Mouse (Mus musculus): Measurements from ENCODE around the gene Prr14. TPM values are rescaled to one million over a fixed set of nuclear protein-coding genes. Genes with fewer than 3 reads are reported as not detected.
"Not testable (repeated sequence)": the region's sequence is repeated elsewhere in the genome, so short reads cannot be mapped to it uniquely, and the experiment has no call there.

Prr14 gene
- total RNA-seq, 2 experiments from 2014 or later: 27.1 to 27.4 TPM

GRCm38 (mm10) chr7:127470743-127471645 lies 11.6 kb downstream of the Prr14 start:
- intact Hi-C loops (cut with DNase I): loop anchor here (2.0 to 5.0 kb wide), 2 partner anchors 22 to 64 kb away; partner anchors contain the start of genes Zfp689 and Zfp764

GRCm38 (mm10) chr7:127471646-127472010 lies 12.2 kb downstream of the Prr14 start:
- no peak for DNase-seq
- intact Hi-C loops (cut with DNase I): loop anchor here (2.0 to 5.0 kb wide), 2 partner anchors 23 to 64 kb away; partner anchors contain the start of genes Zfp689 and Zfp764

More at GRCm38 (mm10) chr7:127470743-127471645, 11.6 kb downstream of the Prr14 start:
- peak; percentile 95 for DNase-seq

GRCm38 (mm10) chr7:127472060-127472459 lies 12.6 kb downstream of the Prr14 start:
- intact Hi-C loops (cut with DNase I): loop anchor here (5.0 kb wide), 1 partner anchor 65 kb away; the partner anchor contains the start of gene Zfp764

GRCm38 (mm10) chr7:127473705-127474104 lies 14.3 kb downstream of the Prr14 start:
- no peak for DNase-seq
- intact Hi-C loops (cut with DNase I): loop anchor here (5.0 kb wide), 1 partner anchor 66 kb away; the partner anchor contains the start of gene Zfp764

More at GRCm38 (mm10) chr7:127472060-127472459, 12.6 kb downstream of the Prr14 start:
- peak in 1 of 2 experiments; percentile 35 for DNase-seq

- intact Hi-C loops (cut with DNase I): loop anchor here (5.0 kb wide), 1 partner anchor 67 kb away; the partner anchor contains the start of gene Zfp764
- DNase-seq: no peak
Observed at GRCm38 (mm10) chr7:127474378-127475070, 15.1 kb downstream of the Prr14 start.

GRCm38 (mm10) chr7:127475186-127475740 lies 15.9 kb downstream of the Prr14 start:
- intact Hi-C loops (cut with DNase I): no loop called here
- no peak for DNase-seq

- no peak for DNase-seq
- intact Hi-C loops (cut with DNase I): no loop called here
Observed at GRCm38 (mm10) chr7:127476336-127476735, 16.9 kb downstream of the Prr14 start.

GRCm38 (mm10) chr7:127476855-127477254 lies 17.4 kb downstream of the Prr14 start:
- no peak for DNase-seq
- intact Hi-C loops (cut with DNase I): no loop called here

GRCm38 (mm10) chr7:127477687-127478634 lies 18.6 kb downstream of the Prr14 start:
- DNase-seq: peak; percentile 99
- intact Hi-C loops (cut with DNase I): no loop called here

- intact Hi-C loops (cut with DNase I): no loop called here
- peak; percentile 99 for DNase-seq
Observed at GRCm38 (mm10) chr7:127478635-127479317, 19.4 kb downstream of the Prr14 start, which contains the start of gene Fbrs. Gene Fbrs (plus strand): TSS chr7:127479199.

- intact Hi-C loops (cut with DNase I): loop anchor here (2.0 kb wide), 1 partner anchor 31 kb away; the partner anchor contains the start of gene Srcap
Observed at GRCm38 (mm10) chr7:127479318-127480225, 20.2 kb downstream of the Prr14 start.

GRCm38 (mm10) chr7:127480321-127480720 lies 20.9 kb downstream of the Prr14 start:
- intact Hi-C loops (cut with DNase I): loop anchor here (2.0 kb wide), 1 partner anchor 30 kb away; the partner anchor contains the start of gene Srcap

More at GRCm38 (mm10) chr7:127479318-127480225, 20.2 kb downstream of the Prr14 start:
- DNase-seq: peak; percentile 42

GRCm38 (mm10) chr7:127485416-127485815 lies 26.0 kb downstream of the Prr14 start:
- no peak for DNase-seq
- intact Hi-C loops (cut with DNase I): no loop called here

More at GRCm38 (mm10) chr7:127480321-127480720, 20.9 kb downstream of the Prr14 start:
- peak in 1 of 2 experiments; percentile 25 for DNase-seq

GRCm38 (mm10) chr7:127488364-127488763 lies 29.0 kb downstream of the Prr14 start:
- intact Hi-C loops (cut with DNase I): not testable (repeated sequence)

GRCm38 (mm10) chr7:127489982-127490381 lies 30.6 kb downstream of the Prr14 start:
- intact Hi-C loops (cut with DNase I): no loop called here
- no peak for DNase-seq

More at GRCm38 (mm10) chr7:127488364-127488763, 29.0 kb downstream of the Prr14 start:
- not testable (repeated sequence) for DNase-seq

GRCm38 (mm10) chr7:127491846-127492245 lies 32.4 kb downstream of the Prr14 start:
- DNase-seq: no peak

GRCm38 (mm10) chr7:127494648-127495047 lies 35.2 kb downstream of the Prr14 start:
- intact Hi-C loops (cut with DNase I): no loop called here
- DNase-seq: no peak

More at GRCm38 (mm10) chr7:127491846-127492245, 32.4 kb downstream of the Prr14 start:
- intact Hi-C loops (cut with DNase I): no loop called here

Measured in heart, postnatal 10 days (tissue).